Mouse (Mus musculus): ENCODE measurements around the gene Faf1. TPM values are rescaled to one million over a fixed set of nuclear protein-coding genes. Genes with fewer than 3 reads are reported as not detected.

Gene Faf1
- polyA plus RNA-seq, 1 experiment from 2014 or later = 30.3 TPM

GRCm38 (mm10) chr4:109647281-109647680 lies 29.1 kb upstream of the Faf1 start:
- Histone ChIP-seq H3K27ac (ENCODE audit: low read depth) (no peak overlapping the region), H3K9me3 (ENCODE audit: low read depth, low read length) (no peaks in the 10 kb centered on the region), H3K4me1 (ENCODE audit: insufficient read depth) (no peaks in the 10 kb centered on the region), H3K4me2 (no peak overlapping the region), H3K9ac (no peak overlapping the region), H3K36me3 (ENCODE audit: insufficient read depth) (no peaks in the 10 kb centered on the region), H3K27me3 (ENCODE audit: insufficient read depth, low read length) (no peaks in the 10 kb centered on the region), H3K4me3 (ENCODE audit: low read depth, low read length) (no peak overlapping the region)
- ATAC-seq (ENCODE audit: insufficient read depth) = no peak
- WGBS = 55% methylated on average over 4 of the region's 4 CpGs
- no peak for TF ChIP-seq CTCF (IDR thresholded peaks at IDR 0.05; ENCODE audit: low read depth)
- DNase-seq = no peak

GRCm38 (mm10) chr4:109649331-109649730 lies 27.1 kb upstream of the Faf1 start:
- Histone ChIP-seq H3K4me1 (ENCODE audit: insufficient read depth) (no peaks in the 10 kb centered on the region), H3K9me3 (ENCODE audit: low read depth, low read length) (no peaks in the 10 kb centered on the region), H3K27ac (ENCODE audit: low read depth) (no peak overlapping the region), H3K27me3 (ENCODE audit: insufficient read depth, low read length) (peaks cover 2% of the 10 kb centered on the region; the same call in 1 of the 2 replicates), H3K4me3 (ENCODE audit: low read depth, low read length) (no peak overlapping the region), H3K36me3 (ENCODE audit: insufficient read depth) (no peaks in the 10 kb centered on the region), H3K4me2 (no peak overlapping the region), H3K9ac (no peak overlapping the region)
- ATAC-seq (ENCODE audit: insufficient read depth) (no peak), DNase-seq (no peak)
- TF ChIP-seq CTCF (IDR thresholded peaks at IDR 0.05; ENCODE audit: low read depth) = no peak
- 67% methylated on average over 5 of the region's 5 CpGs for WGBS

GRCm38 (mm10) chr4:109653251-109653650 lies 23.1 kb upstream of the Faf1 start:
- peaks cover 40% of the 10 kb centered on the region for H3K27me3 ChIP-seq (ENCODE audit: insufficient read depth, low read length)

GRCm38 (mm10) chr4:109654701-109655100 lies 21.7 kb upstream of the Faf1 start:
- Histone ChIP-seq H3K36me3 (ENCODE audit: insufficient read depth) (no peaks in the 10 kb centered on the region), H3K4me1 (ENCODE audit: insufficient read depth) (0 out of 2 replicates have a peak, but pooled peaks cover 3% of the 10 kb centered on the region), H3K9ac (no peak overlapping the region), H3K9me3 (ENCODE audit: low read depth, low read length) (no peaks in the 10 kb centered on the region), H3K27ac (ENCODE audit: low read depth) (no peak overlapping the region), H3K4me2 (no peak overlapping the region), H3K4me3 (ENCODE audit: low read depth, low read length) (no peak overlapping the region), H3K27me3 (ENCODE audit: insufficient read depth, low read length) (peaks cover 53% of the 10 kb centered on the region)
- DNase-seq (no peak), ATAC-seq (ENCODE audit: insufficient read depth) (no peak)
- 46% methylated on average over 2 of the region's 2 CpGs for WGBS
- no peak for TF ChIP-seq CTCF (IDR thresholded peaks at IDR 0.05; ENCODE audit: low read depth)

More at GRCm38 (mm10) chr4:109653251-109653650, 23.1 kb upstream of the Faf1 start:
- no peak overlapping the region for H3K27ac ChIP-seq (ENCODE audit: low read depth)
- H3K4me1 ChIP-seq (ENCODE audit: insufficient read depth) = 0 out of 2 replicates have a peak, but pooled peaks cover 3% of the 10 kb centered on the region
- no peaks in the 10 kb centered on the region for H3K9me3 ChIP-seq (ENCODE audit: low read depth, low read length)
- ATAC-seq (ENCODE audit: insufficient read depth) (no peak), DNase-seq (no peak)
- H3K36me3 ChIP-seq (ENCODE audit: insufficient read depth) = no peaks in the 10 kb centered on the region
- TF ChIP-seq CTCF (IDR thresholded peaks at IDR 0.05; ENCODE audit: low read depth) = no peak
- no peak overlapping the region for H3K4me2 ChIP-seq
- H3K9ac ChIP-seq = no peak overlapping the region
- H3K4me3 ChIP-seq (ENCODE audit: low read depth, low read length) = no peak overlapping the region

GRCm38 (mm10) chr4:109655738-109656137 lies 20.6 kb upstream of the Faf1 start:
- 0 out of 2 replicates have a peak, but pooled peaks cover 3% of the 10 kb centered on the region for H3K4me1 ChIP-seq (ENCODE audit: insufficient read depth)
- DNase-seq (no peak), ATAC-seq (ENCODE audit: insufficient read depth) (no peak)
- no peak overlapping the region for H3K27ac ChIP-seq (ENCODE audit: low read depth)
- 38% methylated on average over 2 of the region's 2 CpGs for WGBS
- H3K9ac ChIP-seq = no peak overlapping the region
- H3K9me3 ChIP-seq (ENCODE audit: low read depth, low read length) = no peaks in the 10 kb centered on the region
- H3K4me3 ChIP-seq (ENCODE audit: low read depth, low read length) = no peak overlapping the region
- H3K36me3 ChIP-seq (ENCODE audit: insufficient read depth) = no peaks in the 10 kb centered on the region
- peaks cover 61% of the 10 kb centered on the region for H3K27me3 ChIP-seq (ENCODE audit: insufficient read depth, low read length)
- no peak overlapping the region for H3K4me2 ChIP-seq
- TF ChIP-seq CTCF (IDR thresholded peaks at IDR 0.05; ENCODE audit: low read depth) = no peak

GRCm38 (mm10) chr4:109656301-109656700 lies 20.1 kb upstream of the Faf1 start:
- DNase-seq (no peak), ATAC-seq (ENCODE audit: insufficient read depth) (no peak)
- Histone ChIP-seq H3K27me3 (ENCODE audit: insufficient read depth, low read length) (peaks cover 65% of the 10 kb centered on the region), H3K9me3 (ENCODE audit: low read depth, low read length) (no peaks in the 10 kb centered on the region), H3K4me3 (ENCODE audit: low read depth, low read length) (no peak overlapping the region), H3K36me3 (ENCODE audit: insufficient read depth) (no peaks in the 10 kb centered on the region), H3K4me1 (ENCODE audit: insufficient read depth) (0 out of 2 replicates have a peak, but pooled peaks cover 3% of the 10 kb centered on the region), H3K9ac (no peak overlapping the region), H3K27ac (ENCODE audit: low read depth) (no peak overlapping the region), H3K4me2 (no peak overlapping the region)
- WGBS = 14% methylated on average over 4 of the region's 4 CpGs
- no peak for TF ChIP-seq CTCF (IDR thresholded peaks at IDR 0.05; ENCODE audit: low read depth)

GRCm38 (mm10) chr4:109657021-109657850 lies 19.2 kb upstream of the Faf1 start:
- Histone ChIP-seq H3K4me2 (peak overlapping the region; percentile 63), H3K4me1 (ENCODE audit: insufficient read depth) (0 out of 2 replicates have a peak, but pooled peaks cover 3% of the 10 kb centered on the region), H3K9me3 (ENCODE audit: low read depth, low read length) (no peaks in the 10 kb centered on the region), H3K36me3 (ENCODE audit: insufficient read depth) (no peaks in the 10 kb centered on the region), H3K4me3 (ENCODE audit: low read depth, low read length) (peak overlapping the region; percentile 37), H3K27me3 (ENCODE audit: insufficient read depth, low read length) (peaks cover 73% of the 10 kb centered on the region), H3K9ac (peak overlapping the region; percentile 20; the same call in 1 of the 2 replicates), H3K27ac (ENCODE audit: low read depth) (no peak overlapping the region)
- peak; percentile 74 for ATAC-seq (ENCODE audit: insufficient read depth)
- DNase-seq = peak; percentile 50
- WGBS = under 1% methylated on average over 53 of the region's 53 CpGs
- no peak for TF ChIP-seq CTCF (IDR thresholded peaks at IDR 0.05; ENCODE audit: low read depth)
